Mouse (Mus musculus): ENCODE data around the gene Gabpa.

DNA sequence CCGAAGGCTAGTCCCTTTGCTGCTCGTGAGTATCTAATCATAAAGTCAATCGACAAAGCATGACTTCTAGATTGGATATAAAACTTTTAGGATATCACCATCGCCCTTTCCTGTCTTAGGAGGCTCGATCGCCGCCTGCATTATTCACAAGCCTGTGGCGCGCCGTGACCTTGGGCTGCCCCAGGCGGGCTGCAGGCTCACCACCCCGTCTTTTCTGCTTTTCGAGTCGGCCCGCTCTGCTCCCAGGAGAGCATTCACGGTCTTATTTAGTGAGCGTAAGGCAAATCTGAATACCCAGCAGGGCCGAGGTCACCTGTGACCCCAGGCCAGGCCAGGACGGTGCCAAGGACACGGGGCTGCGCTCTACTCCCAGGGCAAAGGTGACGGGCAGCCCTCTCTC lies 381 bp upstream of the Gabpa start:
- TF ChIP-seq CHD2 (IDR thresholded peaks at IDR 0.05; ENCODE audit: low read depth, low read length) = no peak
- TF ChIP-seq ZNF384 (IDR thresholded peaks at IDR 0.05; ENCODE audit: low read depth, low read length) = no peak

Data from ES-E14 (cell line).